Comparison of ENCODE assay signal across 23 mouse cellular contexts in genomic region chr13:91202564-91202963, GRCm38 (mm10). TPM values are rescaled to one million over a fixed set of nuclear protein-coding genes. Genes with fewer than 3 reads are reported as not detected.
A peak's percentile ranks its signal among the peaks of the same experiment; 100 is the strongest.
DNase-seq lines count a peak whose midpoint lies in the region; ATAC-seq and TF ChIP-seq lines count a peak whose summit lies in the region.
"Had no signal": no experiment of that assay in that cellular context is flagged by ENCODE, and none has a peak within 500 bp of the region (broad histone marks: within the 10 kb centered on the region; RNA-seq: fewer than 3 reads in every experiment).

No protein-coding gene starts in this region.

- no peak overlapping the region for H3K27ac ChIP-seq in forebrain, postnatal 0 days (ENCODE audit: low read depth, low read length)
- H3K27ac ChIP-seq: embryonic facial prominence, embryonic 13.5 days; embryonic facial prominence, embryonic 15.5 days; forebrain, embryonic 10.5 days; forebrain, embryonic 12.5 days had no signal

- no peak overlapping the region for H3K4me3 ChIP-seq in forebrain, postnatal 0 days (ENCODE audit: low read depth, low read length)
- H3K4me3 ChIP-seq: embryonic facial prominence, embryonic 13.5 days; embryonic facial prominence, embryonic 15.5 days; erythroblast, embryonic 14.5 days; forebrain, embryonic 10.5 days; forebrain, embryonic 12.5 days had no signal

- H3K36me3 ChIP-seq in forebrain, postnatal 0 days (ENCODE audit: insufficient read depth) = no peaks in the 10 kb centered on the region
- H3K36me3 ChIP-seq: embryonic facial prominence, embryonic 13.5 days; embryonic facial prominence, embryonic 15.5 days; forebrain, embryonic 10.5 days; forebrain, embryonic 12.5 days had no signal

- no peak overlapping the region for H3K9ac ChIP-seq in forebrain, postnatal 0 days
- H3K9ac ChIP-seq: embryonic facial prominence, embryonic 13.5 days; embryonic facial prominence, embryonic 15.5 days; forebrain, embryonic 12.5 days had no signal

- no peak overlapping the region for H3K4me2 ChIP-seq in forebrain, postnatal 0 days (ENCODE audit: low read depth)
- H3K4me2 ChIP-seq: embryonic facial prominence, embryonic 13.5 days; embryonic facial prominence, embryonic 15.5 days; forebrain, embryonic 12.5 days had no signal

- no peaks in the 10 kb centered on the region for H3K27me3 ChIP-seq in forebrain, postnatal 0 days (ENCODE audit: insufficient read depth, low read length)
- H3K27me3 ChIP-seq: embryonic facial prominence, embryonic 13.5 days; embryonic facial prominence, embryonic 15.5 days; forebrain, embryonic 12.5 days had no signal

- no peak for TF ChIP-seq CTCF in forebrain, postnatal 0 days (IDR thresholded peaks at IDR 0.05; ENCODE audit: low read depth)

- ATAC-seq in neutrophil, adult 5-6 weeks (ENCODE audit: extremely low read depth, insufficient number of reproducible peaks, low FRiP score, poor library complexity, severe bottlenecking) = 0 out of 2 replicates have a peak, but pooled peaks have one; percentile 16
- ATAC-seq in forebrain, postnatal 0 days = no peak
- ATAC-seq: forebrain, embryonic 14.5 days; forebrain, embryonic 16.5 days had no signal

- H3K4me1 ChIP-seq in forebrain, postnatal 0 days (ENCODE audit: insufficient read depth) = no peaks in the 10 kb centered on the region
- H3K4me1 ChIP-seq: embryonic facial prominence, embryonic 13.5 days; embryonic facial prominence, embryonic 15.5 days; forebrain, embryonic 10.5 days; forebrain, embryonic 12.5 days had no signal

- peak; percentile 90 for DNase-seq in heart, adult 11 months
- no peak for DNase-seq in heart, adult 8-10 months (ENCODE audit: low spot score)
- DNase-seq in B cell, adult 2 months = peak; percentile 17 to 21
- DNase-seq in forebrain, postnatal 0 days = no peak
- no peak for DNase-seq in ovary, postnatal 14 days (ENCODE audit: low spot score)
- DNase-seq: adrenal gland, adult 2 months; adrenal gland, postnatal 10 days; adrenal gland, postnatal 25 days; cerebellum, adult 11 months; cerebellum, adult 18-20 months; cerebellum, adult 8-10 months; cerebellum, adult 9-11 months; cerebellum, postnatal 14 days; cerebellum, postnatal 36 days; embryo, embryonic 11 days had no signal

- H3K9me3 ChIP-seq in forebrain, postnatal 0 days (ENCODE audit: low read length) = no peaks in the 10 kb centered on the region
- H3K9me3 ChIP-seq: embryonic facial prominence, embryonic 13.5 days; embryonic facial prominence, embryonic 15.5 days; forebrain, embryonic 10.5 days; forebrain, embryonic 12.5 days had no signal

- 79% methylated on average over 7 of the region's 7 CpGs for WGBS in forebrain, postnatal 0 days

RNA-seq across cellular contexts. Expression of gene Atg10, which starts 21.2 kb away (rescaled TPM):
- total RNA-seq in heart, adult 8-10 months (2022) = 10 to 100 TPM; 28.3 to 32.7 (median 28.8) TPM
- total RNA-seq in neutrophil, adult 5-6 weeks (2017) = 3.1 and 8.7 TPM in 2 replicates
- total RNA-seq in forebrain, postnatal 0 days (2014; rRNA removed) = 5.2 and 7.5 TPM in 2 replicates
- polyA plus RNA-seq in forebrain, postnatal 0 days (2015; fragmentation: Nextera tagmentation; extraction: Ambion mirVana) = 7.6 and 10.7 TPM in 2 replicates
- polyA plus RNA-seq: erythroblast, embryonic 14.5 days had no signal

Comparison
In these comparisons a context has a peak if more than half of its experiments do, and no peak if none do; other contexts are left out.
1. DNase-seq: peak in heart, adult 11 months (single experiment) and B cell, adult 2 months (2 of 2); none in heart, adult 8-10 months (single experiment), forebrain, postnatal 0 days (single experiment) and ovary, postnatal 14 days (single experiment).